Mouse (Mus musculus): ENCODE measurements at regions not wholly inside any gene's neighbourhood (a gene's known extent, or its start where the extent isn't known, plus 50 kb on each side); places are given as distances from the start of the nearest gene placed in this dataset.

- intact Hi-C loops (cut with DNase I) = no loop called here
- DNase-seq (ENCODE audit: low spot score) = no peak
Observed at GRCm38 (mm10) chr19:22015854-22016610, 122.8 kb upstream of the Trpm3 start.

GRCm38 (mm10) chr19:22017425-22017824, 121.4 kb upstream of the Trpm3 start:
- DNase-seq (ENCODE audit: low spot score) = no peak
- intact Hi-C loops (cut with DNase I) = no loop called here

- DNase-seq (ENCODE audit: low spot score) = no peak
- intact Hi-C loops (cut with DNase I) = no loop called here
Observed at GRCm38 (mm10) chr19:22027577-22027976, 111.3 kb upstream of the Trpm3 start.

GRCm38 (mm10) chr19:22047657-22048056, 91.2 kb upstream of the Trpm3 start:
- DNase-seq (ENCODE audit: low spot score) = no peak
- intact Hi-C loops (cut with DNase I) = no loop called here

GRCm38 (mm10) chr19:22066302-22066701, 72.5 kb upstream of the Trpm3 start:
- intact Hi-C loops (cut with DNase I) = no loop called here
- no peak for DNase-seq (ENCODE audit: low spot score)

GRCm38 (mm10) chr19:22070246-22071030, 68.4 kb upstream of the Trpm3 start:
- no peak for DNase-seq (ENCODE audit: low spot score)
- intact Hi-C loops (cut with DNase I) = no loop called here

GRCm38 (mm10) chr19:22071701-22072100, 67.1 kb upstream of the Trpm3 start:
- intact Hi-C loops (cut with DNase I) = no loop called here
- no peak for DNase-seq (ENCODE audit: low spot score)

- intact Hi-C loops (cut with DNase I) = no loop called here
- DNase-seq (ENCODE audit: low spot score) = no peak
Observed at GRCm38 (mm10) chr19:22074042-22074441, 64.8 kb upstream of the Trpm3 start.

GRCm38 (mm10) chr19:22081448-22081847, 57.4 kb upstream of the Trpm3 start:
- intact Hi-C loops (cut with DNase I) = no loop called here
- DNase-seq (ENCODE audit: low spot score) = no peak
